13 mouse cellular contexts compared by ENCODE assay signal in genomic region chr3:28467871-28468285, GRCm38 (mm10).
DNase-seq lines count a peak whose midpoint lies in the region; ATAC-seq and TF ChIP-seq lines count a peak whose summit lies in the region.
"Had no signal": no experiment of that assay in that cellular context is flagged by ENCODE, and none has a peak within 500 bp of the region (broad histone marks: within the 10 kb centered on the region; RNA-seq: fewer than 3 reads in every experiment).

No protein-coding gene starts in this region.

- ATAC-seq in heart, embryonic 16.5 days (replicated peaks; ENCODE audit: extremely low read depth, insufficient read depth, low FRiP score): 0 out of 2 replicates have a peak, but pooled peaks have one; percentile 28
- ATAC-seq in heart, postnatal 0 days (ENCODE audit: insufficient read depth, low read depth): no peak
- no peak for ATAC-seq in midbrain, embryonic 14.5 days (ENCODE audit: low FRiP score, low TSS enrichment)
- ATAC-seq: Patski had no signal

- no peak overlapping the region for H3K4me2 ChIP-seq in heart, embryonic 16.5 days (ENCODE audit: low read depth, low read length)
- no peak overlapping the region for H3K4me2 ChIP-seq in heart, postnatal 0 days (ENCODE audit: low read depth, low read length)
- H3K4me2 ChIP-seq in midbrain, embryonic 14.5 days (ENCODE audit: low read length): no peak overlapping the region
- H3K4me2 ChIP-seq: hindbrain, embryonic 12.5 days; midbrain, embryonic 12.5 days had no signal

- 55% methylated on average over 4 of the region's 4 CpGs for WGBS in heart, embryonic 16.5 days
- WGBS in heart, postnatal 0 days: 52% methylated on average over 4 of the region's 4 CpGs
- WGBS in midbrain, embryonic 14.5 days: 82% methylated on average over 4 of the region's 4 CpGs

- no peaks in the 10 kb centered on the region for H3K4me1 ChIP-seq in heart, embryonic 16.5 days (ENCODE audit: control insufficient read depth, insufficient read depth, low read length)
- H3K4me1 ChIP-seq in heart, postnatal 0 days (ENCODE audit: control insufficient read depth, insufficient read depth): 0 out of 2 replicates have a peak, but pooled peaks cover 6% of the 10 kb centered on the region
- H3K4me1 ChIP-seq in midbrain, embryonic 14.5 days (ENCODE audit: control insufficient read depth, insufficient read depth, low read length): no peaks in the 10 kb centered on the region
- H3K4me1 ChIP-seq: hindbrain, embryonic 12.5 days; midbrain, embryonic 12.5 days had no signal

- H3K4me3 ChIP-seq in heart, embryonic 16.5 days (ENCODE audit: low read length): no peak overlapping the region
- H3K4me3 ChIP-seq in heart, postnatal 0 days (ENCODE audit: low read depth, low read length): no peak overlapping the region
- H3K4me3 ChIP-seq in midbrain, embryonic 14.5 days (replicated peaks; ENCODE audit: low read depth, low read length): no peak overlapping the region
- H3K4me3 ChIP-seq: hindbrain, embryonic 12.5 days; midbrain, embryonic 12.5 days had no signal

- no peak for TF ChIP-seq EP300 in heart, postnatal 0 days (IDR thresholded peaks at IDR 0.05; ENCODE audit: low read depth)

- H3K9me3 ChIP-seq in heart, embryonic 16.5 days (replicated peaks; ENCODE audit: control insufficient read depth, low read length): no peaks in the 10 kb centered on the region
- no peaks in the 10 kb centered on the region for H3K9me3 ChIP-seq in heart, postnatal 0 days (replicated peaks; ENCODE audit: control insufficient read depth, low read length)
- no peaks in the 10 kb centered on the region for H3K9me3 ChIP-seq in midbrain, embryonic 14.5 days (ENCODE audit: control insufficient read depth, low read length)
- H3K9me3 ChIP-seq: hindbrain, embryonic 12.5 days; midbrain, embryonic 12.5 days had no signal

- TF ChIP-seq CTCF in heart, postnatal 0 days (IDR thresholded peaks at IDR 0.05; ENCODE audit: low read depth): no peak

- H3K9ac ChIP-seq in heart, embryonic 16.5 days (ENCODE audit: low read length): no peak overlapping the region
- H3K9ac ChIP-seq in heart, postnatal 0 days (replicated peaks; ENCODE audit: low read depth, low read length): no peak overlapping the region
- no peak overlapping the region for H3K9ac ChIP-seq in midbrain, embryonic 14.5 days (replicated peaks; ENCODE audit: low read length)
- H3K9ac ChIP-seq: hindbrain, embryonic 12.5 days; liver, embryonic 14.5 days; midbrain, embryonic 12.5 days had no signal

- H3K27me3 ChIP-seq in heart, embryonic 16.5 days (ENCODE audit: control insufficient read depth, insufficient read depth, low read length): no peaks in the 10 kb centered on the region
- no peaks in the 10 kb centered on the region for H3K27me3 ChIP-seq in heart, postnatal 0 days (ENCODE audit: control insufficient read depth, insufficient read depth, low read length)
- no peaks in the 10 kb centered on the region for H3K27me3 ChIP-seq in midbrain, embryonic 14.5 days (ENCODE audit: control insufficient read depth, insufficient read depth, low read length)
- H3K27me3 ChIP-seq: hindbrain, embryonic 12.5 days; midbrain, embryonic 12.5 days; Patski had no signal

- no peak overlapping the region for H3K27ac ChIP-seq in heart, embryonic 16.5 days (ENCODE audit: low read length)
- H3K27ac ChIP-seq in heart, postnatal 0 days (ENCODE audit: low read depth): no peak overlapping the region
- H3K27ac ChIP-seq in midbrain, embryonic 14.5 days (replicated peaks; ENCODE audit: low read depth, low read length): no peak overlapping the region
- H3K27ac ChIP-seq: hindbrain, embryonic 12.5 days; liver, embryonic 14.5 days; midbrain, embryonic 12.5 days had no signal

- no peak for DNase-seq in heart, postnatal 4 days
- DNase-seq in 3T3-L1 (ENCODE audit: low read depth, low spot score): peak; percentile 74
- peak; percentile 90 for DNase-seq in 416B (ENCODE audit: low read depth)
- peak; percentile 13 for DNase-seq in heart, postnatal 0 days (ENCODE audit: low spot score)
- DNase-seq in midbrain, embryonic 14.5 days: no peak
- DNase-seq in yolk sac, embryonic 10.5 days (ENCODE audit: low spot score): no peak
- DNase-seq: layer of hippocampus, postnatal 36 days; thymus, postnatal 4 days had no signal

- H3K36me3 ChIP-seq in heart, embryonic 16.5 days (ENCODE audit: control insufficient read depth, insufficient read depth): no peaks in the 10 kb centered on the region
- no peaks in the 10 kb centered on the region for H3K36me3 ChIP-seq in heart, postnatal 0 days (replicated peaks; ENCODE audit: control insufficient read depth, insufficient read depth, low read length)
- no peaks in the 10 kb centered on the region for H3K36me3 ChIP-seq in midbrain, embryonic 14.5 days (ENCODE audit: control insufficient read depth, insufficient read depth, low read length)
- H3K36me3 ChIP-seq: hindbrain, embryonic 12.5 days; midbrain, embryonic 12.5 days had no signal

Comparison
In these comparisons a context has a peak if more than half of its experiments do, and no peak if none do; other contexts are left out.
1. DNase-seq: peak in 3T3-L1 (single experiment), 416B (single experiment) and heart, postnatal 0 days (single experiment); none in heart, postnatal 4 days (single experiment), midbrain, embryonic 14.5 days (single experiment) and yolk sac, embryonic 10.5 days (single experiment).